Mouse (Mus musculus) forebrain, embryonic 10.5 days (tissue): ENCODE results near the gene Ube2f. TPM values are rescaled to one million over a fixed set of nuclear protein-coding genes. Genes with fewer than 3 reads are reported as not detected.

Source experiments
- DNase-seq: peaks from one replicate; pipeline ENCODE4 v3.0.0-alpha.2; 2017; ENCODE audit warnings: low spot score; ENCODE audit errors: extremely low spot score
- H3K27ac ChIP-seq: fragments of 300-500 bp; sonication (generic); 2 replicates; pipeline ENCODE4 v1.5.1; 2016; ENCODE audit warnings: mild to moderate bottlenecking
- H3K27me3 ChIP-seq: fragments of 300-500 bp; sonication (generic); 2 replicates; pipeline ENCODE4 v1.6.1; 2016; ENCODE audit warnings: mild to moderate bottlenecking; ENCODE audit not compliant: poor library complexity, severe bottlenecking
- H3K36me3 ChIP-seq: fragments of 300-500 bp; sonication (generic); replicated peaks from 2 replicates; pipeline ENCODE4 v1.6.1; 2016; ENCODE audit warnings: mild to moderate bottlenecking, moderate library complexity
- H3K4me1 ChIP-seq: fragments of 300-500 bp; sonication (generic); 2 replicates; pipeline ENCODE4 v1.6.1; 2016
- H3K4me3 ChIP-seq: fragments of 300-500 bp; sonication (generic); 2 replicates; pipeline ENCODE4 v1.5.1; 2016; ENCODE audit warnings: mild to moderate bottlenecking, moderate library complexity
- H3K9me3 ChIP-seq: fragments of 300-500 bp; sonication (generic); 2 replicates; pipeline ENCODE4 v1.6.1; 2016; ENCODE audit warnings: mild to moderate bottlenecking, moderate library complexity
- WGBS: fragments of 180-500 bp; shearing (Covaris S2); methylation state at CpG from one replicate; pipeline ENCODE4 v1.1.7; 2016; 5-methylcytosine and 5-hydroxymethylcytosine counted together
- polyA plus RNA-seq: library from polyadenylated mRNA; unstranded; fragments of >200 nt; fragmentation: Nextera tagmentation; extraction: Ambion mirVana; gene quantifications from 2 replicates; pipeline ENCODE4 v1.2.1, GENCODE M21; 2016

The Ube2f gene
- polyA plus RNA-seq = 95.3 and 99.9 TPM in 2 replicates

GRCm38 (mm10) chr1:91249564-91250414, at the start of gene Ube2f:
Gene Ube2f, plus strand, starts transcription at chr1:91250304.
- Histone ChIP-seq H3K27ac (peak within 1 kb of the TSS; percentile 93), H3K4me1 (peaks cover 32% of the 10 kb centered on the region), H3K27me3 (no peaks in the 10 kb centered on the region), H3K36me3 (peaks cover 8% of the 10 kb centered on the region), H3K9me3 (no peaks in the 10 kb centered on the region), H3K4me3 (peak within 1 kb of the TSS; percentile 100)
- peak; percentile 94 for DNase-seq
- WGBS = under 1% methylated on average over 43 of the region's 43 CpGs

- Histone ChIP-seq H3K4me3 (no peak overlapping the region), H3K27ac (no peak overlapping the region), H3K4me1 (0 out of 2 replicates have a peak, but pooled peaks cover 3% of the 10 kb centered on the region), H3K9me3 (no peaks in the 10 kb centered on the region), H3K27me3 (no peaks in the 10 kb centered on the region), H3K36me3 (no peaks in the 10 kb centered on the region)
- WGBS = 63% methylated on average over 3 of the region's 3 CpGs
- no peak for DNase-seq
These were observed 49.0 kb upstream of the Ube2f start for GRCm38 (mm10) chr1:91201122-91201521.

- H3K27ac ChIP-seq = no peak overlapping the region
- DNase-seq = no peak
- H3K36me3 ChIP-seq = no peaks in the 10 kb centered on the region
- no peaks in the 10 kb centered on the region for H3K27me3 ChIP-seq
- H3K4me1 ChIP-seq = 0 out of 2 replicates have a peak, but pooled peaks cover 3% of the 10 kb centered on the region
- H3K9me3 ChIP-seq = no peaks in the 10 kb centered on the region
- H3K4me3 ChIP-seq = no peak overlapping the region
- WGBS = 83% methylated on average over 5 of the region's 5 CpGs
These were observed 45.8 kb upstream of the Ube2f start for GRCm38 (mm10) chr1:91204221-91204765.

GRCm38 (mm10) chr1:91205651-91206050, 44.5 kb upstream of the Ube2f start:
- Histone ChIP-seq H3K4me3 (no peak overlapping the region), H3K27ac (no peak overlapping the region), H3K27me3 (no peaks in the 10 kb centered on the region), H3K4me1 (0 out of 2 replicates have a peak, but pooled peaks cover 3% of the 10 kb centered on the region), H3K9me3 (no peaks in the 10 kb centered on the region), H3K36me3 (no peaks in the 10 kb centered on the region)
- WGBS = 81% methylated on average over 6 of the region's 6 CpGs
- no peak for DNase-seq

GRCm38 (mm10) chr1:91206336-91206735, 43.8 kb upstream of the Ube2f start:
- DNase-seq = no peak
- H3K9me3 ChIP-seq = no peaks in the 10 kb centered on the region
- H3K4me1 ChIP-seq = 0 out of 2 replicates have a peak, but pooled peaks cover 3% of the 10 kb centered on the region
- H3K4me3 ChIP-seq = no peak overlapping the region
- no peaks in the 10 kb centered on the region for H3K27me3 ChIP-seq
- H3K36me3 ChIP-seq = no peaks in the 10 kb centered on the region
- WGBS = 84% methylated on average over 8 of the region's 8 CpGs
- no peak overlapping the region for H3K27ac ChIP-seq

GRCm38 (mm10) chr1:91206873-91207272, 43.2 kb upstream of the Ube2f start:
- H3K4me1 ChIP-seq = 0 out of 2 replicates have a peak, but pooled peaks cover 3% of the 10 kb centered on the region
- H3K27me3 ChIP-seq = peaks cover under 1% of the 10 kb centered on the region
- no peaks in the 10 kb centered on the region for H3K36me3 ChIP-seq
- no peak for DNase-seq
- 91% methylated on average over 5 of the region's 5 CpGs for WGBS
- H3K27ac ChIP-seq = no peak overlapping the region
- no peaks in the 10 kb centered on the region for H3K9me3 ChIP-seq
- no peak overlapping the region for H3K4me3 ChIP-seq

- 82% methylated on average over 3 of the region's 3 CpGs for WGBS
- no peak overlapping the region for H3K4me3 ChIP-seq
- no peak for DNase-seq
These were observed 42.6 kb upstream of the Ube2f start for GRCm38 (mm10) chr1:91207334-91208074.

GRCm38 (mm10) chr1:91209343-91209742, 40.8 kb upstream of the Ube2f start:
- WGBS = 86% methylated on average over 6 of the region's 6 CpGs
- H3K4me1 ChIP-seq = peaks cover 7% of the 10 kb centered on the region; the same call in 1 of the 2 replicates

More at GRCm38 (mm10) chr1:91207334-91208074, 42.6 kb upstream of the Ube2f start:
- Histone ChIP-seq H3K9me3 (no peaks in the 10 kb centered on the region), H3K4me1 (0 out of 2 replicates have a peak, but pooled peaks cover 3% of the 10 kb centered on the region), H3K36me3 (no peaks in the 10 kb centered on the region), H3K27me3 (peaks cover 5% of the 10 kb centered on the region), H3K27ac (no peak overlapping the region)

GRCm38 (mm10) chr1:91209785-91210184, 40.3 kb upstream of the Ube2f start:
- WGBS = 93% methylated on average over 6 of the region's 6 CpGs
- H3K9me3 ChIP-seq = no peaks in the 10 kb centered on the region
- H3K4me1 ChIP-seq = peaks cover 7% of the 10 kb centered on the region; the same call in 1 of the 2 replicates
- no peaks in the 10 kb centered on the region for H3K36me3 ChIP-seq
- no peak for DNase-seq
- no peak overlapping the region for H3K27ac ChIP-seq
- H3K4me3 ChIP-seq = no peak overlapping the region
- H3K27me3 ChIP-seq = peaks cover 5% of the 10 kb centered on the region

More at GRCm38 (mm10) chr1:91209343-91209742, 40.8 kb upstream of the Ube2f start:
- Histone ChIP-seq H3K9me3 (no peaks in the 10 kb centered on the region), H3K27me3 (peaks cover 5% of the 10 kb centered on the region), H3K27ac (no peak overlapping the region), H3K4me3 (no peak overlapping the region), H3K36me3 (no peaks in the 10 kb centered on the region)
- DNase-seq = no peak

- H3K36me3 ChIP-seq = no peaks in the 10 kb centered on the region
- no peaks in the 10 kb centered on the region for H3K9me3 ChIP-seq
- DNase-seq = peak; percentile 49
- peaks cover 4% of the 10 kb centered on the region; the same call in 1 of the 2 replicates for H3K4me1 ChIP-seq
- no peak overlapping the region for H3K4me3 ChIP-seq
- no peak overlapping the region for H3K27ac ChIP-seq
- WGBS = 89% methylated on average over 1 of the region's 1 CpGs
- peaks cover 5% of the 10 kb centered on the region for H3K27me3 ChIP-seq
These were observed 39.0 kb upstream of the Ube2f start for GRCm38 (mm10) chr1:91211099-91211498.

GRCm38 (mm10) chr1:91211591-91212008, 38.5 kb upstream of the Ube2f start:
- H3K9me3 ChIP-seq = no peaks in the 10 kb centered on the region
- H3K27me3 ChIP-seq = peaks cover 5% of the 10 kb centered on the region
- H3K27ac ChIP-seq = no peak overlapping the region
- H3K36me3 ChIP-seq = no peaks in the 10 kb centered on the region
- 88% methylated on average over 7 of the region's 7 CpGs for WGBS
- DNase-seq = no peak
- peaks cover 4% of the 10 kb centered on the region; the same call in 1 of the 2 replicates for H3K4me1 ChIP-seq
- H3K4me3 ChIP-seq = no peak overlapping the region

- no peak for DNase-seq
- Histone ChIP-seq H3K4me3 (no peak overlapping the region), H3K27me3 (peaks cover 5% of the 10 kb centered on the region), H3K4me1 (peaks cover 4% of the 10 kb centered on the region; the same call in 1 of the 2 replicates), H3K9me3 (no peaks in the 10 kb centered on the region), H3K27ac (no peak overlapping the region), H3K36me3 (no peaks in the 10 kb centered on the region)
- 100% methylated on average over 1 of the region's 1 CpGs for WGBS
These were observed 34.8 kb upstream of the Ube2f start for GRCm38 (mm10) chr1:91215264-91215663.
